Mouse (Mus musculus): Measurements from ENCODE around the gene Fgfr2. TPM values are rescaled to one million over a fixed set of nuclear protein-coding genes. Genes with fewer than 3 reads are reported as not detected.

Gene Fgfr2
- polyA plus RNA-seq, 1 experiment from 2014 or later: 92.5 TPM

DNA sequence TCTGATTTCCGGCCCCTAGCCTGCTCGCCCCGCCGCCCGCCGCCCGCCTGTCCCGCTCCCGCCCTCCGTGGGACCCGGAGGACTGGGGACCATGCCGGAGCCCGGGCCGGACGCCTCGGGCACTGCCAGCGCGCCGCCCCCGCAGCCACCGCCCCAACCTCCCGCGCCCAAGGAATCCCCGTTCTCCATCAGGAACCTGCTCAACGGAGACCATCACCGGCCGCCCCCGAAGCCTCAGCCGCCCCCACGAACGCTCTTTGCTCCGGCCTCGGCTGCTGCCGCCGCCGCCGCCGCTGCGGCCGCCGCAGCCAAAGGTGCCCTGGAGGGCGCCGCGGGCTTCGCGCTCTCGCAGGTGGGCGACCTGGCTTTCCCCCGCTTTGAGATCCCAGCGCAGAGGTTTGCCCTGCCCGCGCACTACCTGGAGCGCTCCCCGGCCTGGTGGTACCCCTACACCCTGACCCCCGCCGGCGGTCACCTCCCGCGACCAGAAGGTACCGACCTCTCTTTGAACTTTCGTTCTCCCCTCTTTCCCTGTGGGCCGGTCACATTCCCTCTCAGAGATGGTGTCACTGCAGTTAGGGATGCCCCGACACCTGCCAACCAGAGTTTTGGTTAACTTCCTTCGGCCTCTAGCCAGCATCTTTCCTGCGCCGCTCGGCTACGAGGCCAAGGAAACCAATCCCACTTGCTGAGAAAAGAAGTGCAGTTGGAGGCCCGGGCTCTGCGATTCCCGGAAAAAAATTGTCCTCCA lies 1580.1 kb downstream of the Fgfr2 start:
- WGBS: under 1% methylated on average over 68 of the region's 71 CpGs
- Histone ChIP-seq H3K9me3 (no peaks in the 10 kb centered on the region), H3K4me1 (replicated peaks) (peaks cover 34% of the 10 kb centered on the region), H3K4me3 (peak overlapping the region; percentile 59), H3K27ac (peak overlapping the region; percentile 75), H3K36me3 (no peaks in the 10 kb centered on the region), H3K27me3 (ENCODE audit: insufficient read depth, poor library complexity, severe bottlenecking) (peaks cover 100% of the 10 kb centered on the region)
- peak; percentile 58 for DNase-seq (ENCODE audit: low spot score)

DNA sequence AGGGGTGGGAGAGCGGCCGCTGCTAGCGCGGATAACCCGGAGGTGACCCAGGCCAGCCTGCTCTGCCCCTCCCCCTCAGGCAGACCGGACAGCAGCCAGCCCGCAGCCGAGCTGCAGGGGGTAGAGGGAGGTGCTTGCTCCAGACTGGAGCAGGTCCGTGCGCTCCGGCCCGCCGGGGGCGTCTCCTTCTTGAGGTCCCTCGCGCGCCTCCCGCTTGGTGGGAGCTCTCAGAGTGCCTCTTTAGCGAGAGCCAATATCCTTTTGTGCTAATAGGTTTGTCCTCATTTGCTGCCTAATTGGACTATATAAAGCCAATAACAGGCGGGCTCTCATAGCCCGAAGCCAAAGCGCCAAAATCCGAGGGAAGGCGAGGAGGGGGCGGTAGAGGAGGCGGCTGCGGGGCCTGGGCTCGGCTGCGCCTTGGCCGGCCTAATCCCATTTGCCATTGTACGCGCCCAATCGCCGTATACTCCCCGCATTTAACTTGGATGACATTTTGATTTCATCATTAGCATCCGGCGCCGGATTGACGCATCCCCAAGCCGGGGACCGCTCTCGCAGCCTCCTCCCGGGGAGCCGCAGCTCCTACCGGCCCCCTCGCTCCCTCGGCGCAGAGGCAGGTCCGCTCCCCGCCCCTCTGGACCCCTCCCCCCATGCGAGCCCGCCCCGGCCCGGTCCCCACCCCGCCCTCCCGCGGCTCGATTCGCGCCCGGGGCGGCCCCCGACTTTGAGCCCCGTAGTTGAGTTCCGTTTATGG lies 1580.9 kb downstream of the Fgfr2 start, which contains the start of gene Hmx3:
TSS of gene Hmx3 (plus strand) at position 753 of the 757 bp plus-strand sequence.
- DNase-seq (ENCODE audit: low spot score): peak; percentile 76
- H3K36me3 ChIP-seq: no peaks in the 10 kb centered on the region
- peaks cover 34% of the 10 kb centered on the region for H3K4me1 ChIP-seq (replicated peaks)
- WGBS: under 1% methylated on average over 57 of the region's 65 CpGs
- no peaks in the 10 kb centered on the region for H3K9me3 ChIP-seq
- peak within 1 kb of the TSS; percentile 59 for H3K4me3 ChIP-seq
- peaks cover 100% of the 10 kb centered on the region for H3K27me3 ChIP-seq (ENCODE audit: insufficient read depth, poor library complexity, severe bottlenecking)
- H3K27ac ChIP-seq: peak within 1 kb of the TSS; percentile 75

DNA sequence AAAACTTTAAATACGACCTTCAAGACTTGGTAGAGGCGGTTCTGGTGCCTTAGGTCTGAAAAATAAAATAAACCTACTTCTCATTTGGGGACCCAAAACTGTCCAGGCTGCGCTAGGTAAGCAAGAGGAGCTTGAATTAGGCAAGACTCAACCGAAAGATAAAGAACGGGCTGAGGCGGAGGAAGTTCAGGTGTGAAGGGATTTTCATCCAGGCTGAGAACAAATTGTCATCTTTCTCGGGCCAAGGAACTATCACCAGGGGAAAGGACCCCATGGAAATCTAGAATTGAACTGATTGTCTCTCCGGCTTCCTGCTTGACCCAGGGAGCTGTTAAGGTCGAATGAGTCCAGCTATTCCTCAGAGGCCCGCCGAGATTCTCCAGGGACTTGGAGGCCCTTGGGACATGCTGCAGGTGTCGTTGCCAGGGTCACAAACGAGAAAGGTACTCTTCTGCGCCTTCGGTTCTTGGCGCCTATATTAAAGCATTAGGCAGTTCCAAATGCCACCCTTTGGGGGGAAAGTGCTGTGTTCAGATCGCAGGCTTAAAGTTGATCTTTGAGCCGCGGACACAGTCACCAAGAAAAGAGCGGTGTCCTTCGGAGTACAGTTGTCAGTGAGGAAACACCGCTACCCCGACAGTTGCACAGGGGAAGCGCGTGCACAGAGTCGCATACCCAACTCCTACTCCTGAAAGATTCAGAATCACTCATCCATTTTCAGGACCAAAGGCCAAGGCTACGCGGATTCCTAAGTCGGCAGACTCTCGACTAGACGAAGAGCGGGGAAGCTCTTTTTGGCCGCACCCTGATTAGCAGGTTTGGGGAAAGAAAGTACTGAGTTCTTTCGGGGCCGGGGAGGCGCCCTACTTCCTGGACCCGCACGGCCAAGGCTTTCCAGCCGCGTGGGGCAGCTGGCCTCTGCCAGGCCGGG lies 1581.7 kb downstream of the Fgfr2 start:
- WGBS: under 1% methylated on average over 41 of the region's 41 CpGs
- Histone ChIP-seq H3K4me1 (replicated peaks) (peaks cover 34% of the 10 kb centered on the region), H3K27ac (no peak overlapping the region), H3K4me3 (peak overlapping the region; percentile 59), H3K9me3 (no peaks in the 10 kb centered on the region), H3K36me3 (no peaks in the 10 kb centered on the region), H3K27me3 (ENCODE audit: insufficient read depth, poor library complexity, severe bottlenecking) (peaks cover 100% of the 10 kb centered on the region)
- DNase-seq (ENCODE audit: low spot score): no peak

DNA sequence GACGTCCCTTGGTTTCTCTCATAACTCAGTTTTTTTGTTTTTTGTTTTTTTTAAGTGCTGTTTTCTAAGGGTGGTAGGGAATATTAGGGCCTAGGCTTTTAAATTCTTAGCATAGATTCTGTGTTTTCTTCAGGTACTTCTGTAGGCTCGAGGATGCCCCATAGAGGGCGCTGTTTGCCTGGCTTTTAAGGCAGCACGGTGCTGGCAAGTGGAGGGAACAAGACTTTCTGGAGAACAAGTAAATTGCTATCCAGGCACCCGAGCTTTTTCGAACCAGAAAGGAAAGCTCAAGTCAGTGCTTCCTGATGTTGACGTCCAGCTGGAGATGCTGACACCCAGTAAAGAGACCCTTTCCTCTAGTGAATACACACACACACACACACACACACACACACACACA lies 1583.2 kb downstream of the Fgfr2 start:
- peaks cover 90% of the 10 kb centered on the region for H3K27me3 ChIP-seq (ENCODE audit: insufficient read depth, poor library complexity, severe bottlenecking)
- peak; percentile 88 for DNase-seq (ENCODE audit: low spot score)
- H3K27ac ChIP-seq: no peak overlapping the region
- H3K36me3 ChIP-seq: no peaks in the 10 kb centered on the region
- H3K4me3 ChIP-seq: no peak overlapping the region; the same call in 1 of the 2 replicates
- no peaks in the 10 kb centered on the region for H3K9me3 ChIP-seq
- peaks cover 34% of the 10 kb centered on the region for H3K4me1 ChIP-seq (replicated peaks)
- under 1% methylated on average over 7 of the region's 7 CpGs for WGBS

- no peak for DNase-seq (ENCODE audit: low spot score)
- Histone ChIP-seq H3K36me3 (no peaks in the 10 kb centered on the region), H3K4me3 (no peak overlapping the region), H3K4me1 (replicated peaks) (no peaks in the 10 kb centered on the region), H3K27ac (no peak overlapping the region), H3K27me3 (ENCODE audit: insufficient read depth, poor library complexity, severe bottlenecking) (peaks cover 4% of the 10 kb centered on the region), H3K9me3 (no peaks in the 10 kb centered on the region)
- WGBS: 82% methylated on average over 2 of the region's 2 CpGs
Measured at GRCm38 (mm10) chr7:131503739-131504138, 1619.4 kb downstream of the Fgfr2 start.

DNA sequence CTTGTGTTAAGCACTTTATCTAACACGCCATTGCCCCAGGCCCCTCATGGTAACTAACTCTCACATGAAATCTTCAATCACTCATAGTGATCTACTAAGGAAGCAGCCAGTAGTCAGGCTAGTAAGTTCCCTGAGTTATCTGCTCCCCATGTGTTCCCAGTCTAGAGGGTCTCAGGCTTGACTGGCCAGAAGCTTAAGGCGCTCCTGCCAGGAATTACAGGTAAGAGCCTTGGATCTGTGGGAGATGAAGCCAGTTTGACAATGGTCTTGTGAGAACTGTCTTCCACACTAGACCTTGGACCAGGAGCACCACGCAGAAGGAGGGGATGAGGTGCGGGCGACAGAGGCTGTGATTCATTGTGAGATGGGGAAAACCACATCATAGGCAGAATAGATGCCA lies 1644.7 kb downstream of the Fgfr2 start:
- WGBS: 94% methylated on average over 5 of the region's 5 CpGs
- peaks cover 19% of the 10 kb centered on the region for H3K4me1 ChIP-seq (replicated peaks)
- H3K27me3 ChIP-seq (ENCODE audit: insufficient read depth, poor library complexity, severe bottlenecking): peaks cover 47% of the 10 kb centered on the region
- H3K9me3 ChIP-seq: no peaks in the 10 kb centered on the region
- H3K4me3 ChIP-seq: no peak overlapping the region
- H3K27ac ChIP-seq: no peak overlapping the region
- no peaks in the 10 kb centered on the region for H3K36me3 ChIP-seq
- DNase-seq (ENCODE audit: low spot score): no peak

GRCm38 (mm10) chr7:131477140-131477539 lies 1646.0 kb downstream of the Fgfr2 start:
- H3K36me3 ChIP-seq: no peaks in the 10 kb centered on the region
- DNase-seq (ENCODE audit: low spot score): peak; percentile 64
- no peaks in the 10 kb centered on the region for H3K9me3 ChIP-seq
- peaks cover 19% of the 10 kb centered on the region for H3K4me1 ChIP-seq (replicated peaks)
- 16% methylated on average over 8 of the region's 8 CpGs for WGBS
- H3K4me3 ChIP-seq: no peak overlapping the region
- no peak overlapping the region for H3K27ac ChIP-seq
- H3K27me3 ChIP-seq (ENCODE audit: insufficient read depth, poor library complexity, severe bottlenecking): peaks cover 48% of the 10 kb centered on the region

- Histone ChIP-seq H3K4me3 (no peak overlapping the region), H3K9me3 (no peaks in the 10 kb centered on the region), H3K4me1 (replicated peaks) (peaks cover 12% of the 10 kb centered on the region), H3K36me3 (no peaks in the 10 kb centered on the region), H3K27me3 (ENCODE audit: insufficient read depth, poor library complexity, severe bottlenecking) (peaks cover 57% of the 10 kb centered on the region), H3K27ac (no peak overlapping the region)
- DNase-seq (ENCODE audit: low spot score): no peak
- WGBS: 92% methylated on average over 5 of the region's 5 CpGs
Measured at GRCm38 (mm10) chr7:131471551-131471950, 1651.6 kb downstream of the Fgfr2 start.

GRCm38 (mm10) chr7:131469506-131469905 lies 1653.6 kb downstream of the Fgfr2 start:
- no peak for DNase-seq (ENCODE audit: low spot score)
- Histone ChIP-seq H3K27ac (no peak overlapping the region), H3K4me3 (no peak overlapping the region), H3K4me1 (replicated peaks) (peaks cover 32% of the 10 kb centered on the region), H3K36me3 (no peaks in the 10 kb centered on the region), H3K27me3 (ENCODE audit: insufficient read depth, poor library complexity, severe bottlenecking) (peaks cover 44% of the 10 kb centered on the region), H3K9me3 (no peaks in the 10 kb centered on the region)
- 70% methylated on average over 3 of the region's 3 CpGs for WGBS

GRCm38 (mm10) chr7:131467312-131467711 lies 1655.8 kb downstream of the Fgfr2 start:
- Histone ChIP-seq H3K9me3 (peaks cover 1% of the 10 kb centered on the region), H3K36me3 (no peaks in the 10 kb centered on the region), H3K4me3 (no peak overlapping the region), H3K27ac (no peak overlapping the region), H3K27me3 (ENCODE audit: insufficient read depth, poor library complexity, severe bottlenecking) (peaks cover 54% of the 10 kb centered on the region), H3K4me1 (replicated peaks) (peaks cover 40% of the 10 kb centered on the region)
- no peak for DNase-seq (ENCODE audit: low spot score)
- WGBS: 87% methylated on average over 3 of the region's 3 CpGs

- Histone ChIP-seq H3K9me3 (peaks cover 9% of the 10 kb centered on the region), H3K4me1 (replicated peaks) (peaks cover 40% of the 10 kb centered on the region), H3K27me3 (ENCODE audit: insufficient read depth, poor library complexity, severe bottlenecking) (peaks cover 60% of the 10 kb centered on the region), H3K27ac (peak overlapping the region; percentile 79), H3K36me3 (no peaks in the 10 kb centered on the region), H3K4me3 (no peak overlapping the region)
- peak; percentile 54 for DNase-seq (ENCODE audit: low spot score)
- 40% methylated on average over 3 of the region's 3 CpGs for WGBS
Measured at GRCm38 (mm10) chr7:131465735-131466134, 1657.4 kb downstream of the Fgfr2 start.

- H3K9me3 ChIP-seq: peaks cover 9% of the 10 kb centered on the region
- H3K27me3 ChIP-seq (ENCODE audit: insufficient read depth, poor library complexity, severe bottlenecking): peaks cover 60% of the 10 kb centered on the region
- 21% methylated on average over 3 of the region's 3 CpGs for WGBS
- H3K36me3 ChIP-seq: no peaks in the 10 kb centered on the region
- peaks cover 40% of the 10 kb centered on the region for H3K4me1 ChIP-seq (replicated peaks)
- peak overlapping the region; percentile 79 for H3K27ac ChIP-seq
- peak; percentile 11 for DNase-seq (ENCODE audit: low spot score)
- H3K4me3 ChIP-seq: no peak overlapping the region
Measured at GRCm38 (mm10) chr7:131465117-131465601, 1658.0 kb downstream of the Fgfr2 start.

Data from hindbrain, embryonic 10.5 days (tissue).